Mouse (Mus musculus): ENCODE measurements around the gene Ajuba. TPM values are rescaled to one million over a fixed set of nuclear protein-coding genes. Genes with fewer than 3 reads are reported as not detected.

Gene Ajuba
- 6.1 and 6.2 TPM in 2 replicates for polyA plus RNA-seq (2012; rRNA removed)

GRCm38 (mm10) chr14:54577089-54577982 lies at the start of gene Ajuba:
TSS of gene Ajuba (minus strand) at chr14:54577558.

GRCm38 (mm10) chr14:54621133-54621532 lies 43.8 kb upstream of the Ajuba start, which contains the start of gene Psmb11:
TSS of gene Psmb11 (plus strand) at chr14:54621433.

GRCm38 (mm10) chr14:54617897-54618365 lies 40.6 kb upstream of the Ajuba start, which contains the start of gene Psmb5:
TSS of gene Psmb5 (minus strand) at chr14:54618022.

GRCm38 (mm10) chr14:54605752-54606321 lies 28.5 kb upstream of the Ajuba start, which contains the start of gene 4931414P19Rik:
TSS of gene 4931414P19Rik (minus strand) at chr14:54605993.

GRCm38 (mm10) chr14:54553975-54554769 lies 23.2 kb downstream of the Ajuba start, which contains the start of gene Haus4:
TSS of gene Haus4 (minus strand) at chr14:54554616.

Other genes starting within 250 kb of the Ajuba start
- gene Oxa1l, start 216.7 kb downstream of the Ajuba start, polyA plus RNA-seq (2012; rRNA removed), result 34.9 and 37.1 TPM in 2 replicates
- 9.8 and 10.9 TPM in 2 replicates for gene Slc7a7, start 159.8 kb downstream of the Ajuba start, polyA plus RNA-seq (2012; rRNA removed)
- 152 and 163 TPM in 2 replicates for gene Mrpl52, start 150.6 kb downstream of the Ajuba start, polyA plus RNA-seq (2012; rRNA removed)
- 33.5 and 38.8 TPM in 2 replicates for gene Mmp14, start 145.9 kb downstream of the Ajuba start, polyA plus RNA-seq (2012; rRNA removed)
- 16.5 and 18.2 TPM in 2 replicates for gene Lrp10, start 113.4 kb downstream of the Ajuba start, polyA plus RNA-seq (2012; rRNA removed)
- gene Rem2, start 101.5 kb downstream of the Ajuba start, polyA plus RNA-seq (2012; rRNA removed), result 0.58 and 0.70 TPM in 2 replicates
- 16.9 and 17.1 TPM in 2 replicates for gene Prmt5, start 60.0 kb downstream of the Ajuba start, polyA plus RNA-seq (2012; rRNA removed)
- 15.3 and 15.4 TPM in 2 replicates for gene Haus4, start 22.9 kb downstream of the Ajuba start, polyA plus RNA-seq (2012; rRNA removed)
- gene 4931414P19Rik, start 28.4 kb upstream of the Ajuba start, polyA plus RNA-seq (2012; rRNA removed), result 4.4 and 4.9 TPM in 2 replicates
- gene Psmb5, start 40.5 kb upstream of the Ajuba start, polyA plus RNA-seq (2012; rRNA removed), result 93.3 and 100 TPM in 2 replicates
- not detected in 2 replicates for gene Psmb11, start 43.9 kb upstream of the Ajuba start, polyA plus RNA-seq (2012; rRNA removed)
- gene Gm17606, start 63.4 kb upstream of the Ajuba start, polyA plus RNA-seq (2012; rRNA removed), result not detected in 2 replicates
- 0.96 and 1.1 TPM in 2 replicates for gene Cdh24, start 63.8 kb upstream of the Ajuba start, polyA plus RNA-seq (2012; rRNA removed)
- 41.4 and 42.6 TPM in 2 replicates for gene 1700123O20Rik, start 108.7 kb upstream of the Ajuba start, polyA plus RNA-seq (2012; rRNA removed)
- gene Acin1, start 109.4 kb upstream of the Ajuba start, polyA plus RNA-seq (2012; rRNA removed), result 46.0 and 56.8 TPM in 2 replicates
- 0.05 and 0.06 TPM in 2 replicates for gene Gm29776, start 121.3 kb upstream of the Ajuba start, polyA plus RNA-seq (2012; rRNA removed)
- 25.7 and 34.3 TPM in 2 replicates for gene Cebpe, start 134.6 kb upstream of the Ajuba start, polyA plus RNA-seq (2012; rRNA removed)
- 4.7 and 5.1 TPM in 2 replicates for gene Slc7a8, start 204.4 kb upstream of the Ajuba start, polyA plus RNA-seq (2012; rRNA removed)
- gene Rnf212b, start 236.6 kb upstream of the Ajuba start, polyA plus RNA-seq (2012; rRNA removed), result not detected in 2 replicates